In the genomic region with DNA sequence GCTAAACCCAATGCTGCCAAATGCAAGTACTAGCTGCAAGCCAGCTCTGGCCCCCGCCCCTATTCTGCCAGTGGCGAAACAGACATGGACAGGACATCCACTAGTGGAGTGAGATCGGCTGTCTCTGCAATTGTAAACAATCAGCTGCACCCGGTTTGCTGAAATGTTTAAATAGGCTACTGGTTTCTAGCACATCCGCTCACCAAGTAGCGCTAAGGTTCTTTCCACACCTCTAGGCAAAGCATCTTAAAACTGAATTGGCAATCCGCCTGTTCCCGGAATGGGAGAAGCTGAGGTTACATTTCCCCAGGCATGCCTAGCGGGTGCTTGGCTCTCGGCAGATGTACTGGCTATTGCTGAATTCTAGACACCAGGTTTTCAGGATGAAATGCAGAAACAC, we compare ENCODE assay signal across 10 mouse cellular contexts. TPM values are rescaled to one million over a fixed set of nuclear protein-coding genes. Genes with fewer than 3 reads are reported as not detected.
DNase-seq lines count a peak whose midpoint lies in the region; ATAC-seq and TF ChIP-seq lines count a peak whose summit lies in the region.
"Had no signal": no experiment of that assay in that cellular context is flagged by ENCODE, and none has a peak within 500 bp of the region (broad histone marks: within the 10 kb centered on the region; RNA-seq: fewer than 3 reads in every experiment).

No protein-coding gene starts in this region.

- H3K4me1 ChIP-seq in forebrain, postnatal 0 days (ENCODE audit: insufficient read depth) = no peaks in the 10 kb centered on the region
- H3K4me1 ChIP-seq in kidney, embryonic 14.5 days (ENCODE audit: control insufficient read depth, insufficient read depth, low read length) = no peaks in the 10 kb centered on the region

- no peaks in the 10 kb centered on the region for H3K27me3 ChIP-seq in forebrain, postnatal 0 days (ENCODE audit: insufficient read depth, low read length)
- H3K27me3 ChIP-seq in kidney, embryonic 14.5 days (ENCODE audit: control insufficient read depth, insufficient read depth, low read length) = peaks cover 4% of the 10 kb centered on the region; the same call in 1 of the 2 replicates

- peak overlapping the region; percentile 51 for H3K9ac ChIP-seq in forebrain, postnatal 0 days
- no peak overlapping the region for H3K9ac ChIP-seq in kidney, embryonic 14.5 days (ENCODE audit: low read depth, low read length)

- H3K36me3 ChIP-seq in forebrain, postnatal 0 days (ENCODE audit: insufficient read depth) = no peaks in the 10 kb centered on the region
- no peaks in the 10 kb centered on the region for H3K36me3 ChIP-seq in kidney, embryonic 14.5 days (ENCODE audit: control insufficient read depth, insufficient read depth, low read length)

- H3K27ac ChIP-seq in layer of hippocampus, adult 2 months = peak overlapping the region; percentile 78
- H3K27ac ChIP-seq in forebrain, postnatal 0 days (ENCODE audit: low read depth, low read length) = no peak overlapping the region
- no peak overlapping the region for H3K27ac ChIP-seq in kidney, embryonic 14.5 days (ENCODE audit: low read depth, low read length)

- H3K4me3 ChIP-seq in layer of hippocampus, adult 2 months = peak overlapping the region; percentile 62
- peak overlapping the region; percentile 45 for H3K4me3 ChIP-seq in forebrain, postnatal 0 days (ENCODE audit: low read depth, low read length)
- H3K4me3 ChIP-seq in kidney, embryonic 14.5 days (ENCODE audit: low read length) = no peak overlapping the region
- H3K4me3 ChIP-seq: myocyte had no signal

- H3K4me2 ChIP-seq in forebrain, postnatal 0 days (ENCODE audit: low read depth) = peak overlapping the region; percentile 52
- H3K4me2 ChIP-seq in kidney, embryonic 14.5 days (replicated peaks; ENCODE audit: low read depth, low read length) = no peak overlapping the region; the same call in 1 of the 2 replicates

- peak in 1 of 2 experiments; percentile 11 for DNase-seq in layer of hippocampus, adult 2 months (ENCODE audit: low spot score in 2 of 2)
- no peak for DNase-seq in layer of hippocampus, adult 11-12 months (ENCODE audit: low spot score)
- peak; percentile 52 for DNase-seq in forebrain, postnatal 0 days
- DNase-seq in left cerebral cortex, postnatal 36 days (ENCODE audit: low spot score in 2 of 2) = peak; percentile 24 to 25
- DNase-seq in retina, postnatal 1 day = peak; percentile 26
- DNase-seq in testis, postnatal 14 days (ENCODE audit: low spot score) = no peak
- DNase-seq in urinary bladder, postnatal 36 days (ENCODE audit: low spot score in 2 of 2) = no peak
- DNase-seq: kidney, adult 9 months had no signal

- H3K9me3 ChIP-seq in forebrain, postnatal 0 days (ENCODE audit: low read length) = no peaks in the 10 kb centered on the region
- no peaks in the 10 kb centered on the region for H3K9me3 ChIP-seq in kidney, embryonic 14.5 days (ENCODE audit: control insufficient read depth, low read length)

- no peak for TF ChIP-seq CTCF in layer of hippocampus, adult 2 months (conservative IDR thresholded peaks at IDR 0.05)
- no peak for TF ChIP-seq CTCF in forebrain, postnatal 0 days (IDR thresholded peaks at IDR 0.05; ENCODE audit: low read depth)

- intact Hi-C loops in left cerebral cortex, postnatal 36 days (cut with DNase I) = loop anchor here (10.0 kb wide), 1 partner anchor 872 kb away; no protein-coding TSS in a partner anchor

- 23% methylated on average over 10 of the region's 10 CpGs for WGBS in forebrain, postnatal 0 days
- 28% methylated on average over 10 of the region's 10 CpGs for WGBS in kidney, embryonic 14.5 days

- ATAC-seq in forebrain, postnatal 0 days = no peak
- no peak for ATAC-seq in kidney, embryonic 14.5 days (ENCODE audit: low FRiP score, low TSS enrichment)

RNA-seq across cellular contexts. Expression of a gene that starts 1.8 kb away (rescaled TPM):
- 10 to 100 TPM; 41.6 to 42.3 TPM for total RNA-seq in layer of hippocampus, adult 2 months (2021)
- total RNA-seq in forebrain, postnatal 0 days (2014; rRNA removed) = 60.6 and 74.8 TPM in 2 replicates
- polyA plus RNA-seq in forebrain, postnatal 0 days (2015; fragmentation: Nextera tagmentation; extraction: Ambion mirVana) = 15.9 and 27.8 TPM in 2 replicates
- 10 to 100 TPM; 42.1 to 50.2 TPM for total RNA-seq in left cerebral cortex, postnatal 36 days (2021)
- polyA plus RNA-seq in kidney, embryonic 14.5 days (2014; fragmentation: Nextera tagmentation; extraction: Ambion mirVana) = 1.1 TPM in 2 replicates
- polyA plus RNA-seq: myocyte had no signal

Comparison
In these comparisons a context has a peak if more than half of its experiments do, and no peak if none do; other contexts are left out.
1. DNase-seq: peak in forebrain, postnatal 0 days (single experiment), left cerebral cortex, postnatal 36 days (2 of 2) and retina, postnatal 1 day (single experiment); none in layer of hippocampus, adult 11-12 months (single experiment), testis, postnatal 14 days (single experiment) and urinary bladder, postnatal 36 days (0 of 2).